Mouse (Mus musculus): ENCODE measurements at regions not wholly inside any gene's neighbourhood (a gene's known extent, or its start where the extent isn't known, plus 50 kb on each side); places are given as distances from the start of the nearest gene placed in this dataset.

GRCm38 (mm10) chr1:61574276-61574675 is 64.3 kb upstream of the Pard3b start:
- no peak for DNase-seq (ENCODE audit: low spot score)

- no peak for DNase-seq (ENCODE audit: low spot score)
These were observed 61.9 kb upstream of the Pard3b start for GRCm38 (mm10) chr1:61576758-61577157.

- DNase-seq (ENCODE audit: low spot score) = no peak
These were observed 51.4 kb upstream of the Pard3b start for GRCm38 (mm10) chr1:61587251-61587650.
